Mouse (Mus musculus) CH12.LX (cell line): Measurements from ENCODE around the gene Rtn4rl1.

Experiments used
- CHD1 ChIP-seq: IDR thresholded peaks from 2 replicates; pipeline ENCODE4 v1.6.1; 2012; ENCODE audit warnings: low read depth, low read length, improper control_type of control experiment, inconsistent platforms
- CHD2 ChIP-seq: IDR thresholded peaks from 2 replicates; pipeline ENCODE4 v1.6.1; 2011; ENCODE audit warnings: low read length, improper control_type of control experiment
- CTCF ChIP-seq, 2 experiments: IDR thresholded peaks in 1 of 2; conservative IDR thresholded peaks in 1 of 2; 2 replicates each; pipeline ENCODE4 v1.5.1; 2011 to 2012; ENCODE audit warnings: low read depth in 2 of 2, low read length in 2 of 2, improper control_type of control experiment in 1 of 2, inconsistent platforms in 1 of 2, mild to moderate bottlenecking in 1 of 2, moderate library complexity in 1 of 2
- EP300 ChIP-seq: IDR thresholded peaks from 2 replicates; pipeline ENCODE4 v1.6.1; 2011; ENCODE audit warnings: low read length, improper control_type of control experiment
- ETS1 ChIP-seq: conservative IDR thresholded peaks from 2 replicates; pipeline ENCODE4 v1.6.1; 2012; ENCODE audit warnings: low read depth, mild to moderate bottlenecking, inconsistent platforms, low read length, improper control_type of control experiment, moderate library complexity
- NELFE ChIP-seq: IDR thresholded peaks from 2 replicates; pipeline ENCODE4 v1.6.1; 2011; ENCODE audit warnings: low read depth, low read length, improper control_type of control experiment
- POLR2A ChIP-seq: IDR thresholded peaks from 2 replicates; pipeline ENCODE4 v1.6.1; 2011; ENCODE audit warnings: low read depth, mild to moderate bottlenecking, improper control_type of control experiment, low read length
- USF1 ChIP-seq: IDR thresholded peaks from 2 replicates; pipeline ENCODE4 v1.6.1; 2014; ENCODE audit warnings: low read depth, mild to moderate bottlenecking, inconsistent platforms, low read length, improper control_type of control experiment
- ZNF384 ChIP-seq: IDR thresholded peaks from 2 replicates; pipeline ENCODE4 v1.6.1; 2012; ENCODE audit warnings: low read depth, low read length, improper control_type of control experiment, inconsistent platforms

DNA sequence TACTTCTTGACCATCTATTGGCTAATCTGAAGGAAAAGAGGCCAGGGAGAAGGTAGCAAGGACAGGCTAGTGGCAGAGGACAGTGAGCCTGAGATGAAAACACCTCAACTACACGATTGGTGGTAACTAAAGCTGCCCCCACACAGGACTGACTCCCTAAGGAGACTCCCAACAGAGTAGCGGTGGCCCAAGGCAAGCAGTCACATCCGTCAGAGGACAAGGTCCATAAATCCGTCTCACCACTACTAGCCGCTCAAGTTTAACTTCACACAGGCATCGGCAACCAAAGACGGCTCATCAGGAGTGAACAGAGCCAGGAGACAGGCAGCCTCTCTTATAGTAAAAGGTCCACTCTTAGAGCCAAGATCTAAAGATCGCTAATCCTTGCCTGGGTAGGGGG lies 117.2 kb downstream of the Rtn4rl1 start:
- TF ChIP-seq CTCF (conservative IDR thresholded peaks at IDR 0.05 in 1 of 2, IDR thresholded peaks at IDR 0.05 in 1 of 2; ENCODE audit: low read depth in 2 of 2, low read length in 2 of 2) (no peak), POLR2A (no peak), NELFE (no peak), USF1 (no peak), ZNF384 (no peak), CHD2 (no peak), ETS1 (no peak), CHD1 (no peak), EP300 (no peak)
